Mouse (Mus musculus) heart, adult 2 months (tissue): ENCODE measurements at regions not wholly inside any gene's neighbourhood (a gene's known extent, or its start where the extent isn't known, plus 50 kb on each side); places are given as distances from the start of the nearest gene placed in this dataset.

Source experiments
- DNase-seq, 2 experiments: peaks; one replicate each; pipeline ENCODE4 v3.0.0; 2021
- H3K27ac ChIP-seq: fragments of 200-600 bp; 2 replicates; pipeline ENCODE4 v1.8.1; 2022
- H3K27me3 ChIP-seq: fragments of 200-500 bp; 2 replicates; pipeline ENCODE4 v1.6.1; 2012; ENCODE audit warnings: mild to moderate bottlenecking, low read length, inconsistent platforms, mixed read lengths; ENCODE audit not compliant: control insufficient read depth, insufficient read depth
- H3K36me3 ChIP-seq: fragments of 200-500 bp; 2 replicates; pipeline ENCODE4 v1.6.1; 2012; ENCODE audit warnings: low read length, inconsistent platforms; ENCODE audit not compliant: control insufficient read depth, insufficient read depth
- H3K4me1 ChIP-seq: fragments of 200-500 bp; 2 replicates; pipeline ENCODE4 v1.6.1; 2011; ENCODE audit warnings: low read length; ENCODE audit not compliant: control insufficient read depth, insufficient read depth
- H3K4me3 ChIP-seq: fragments of 200-600 bp; 2 replicates; pipeline ENCODE4 v1.8.1; 2022
- H3K79me2 ChIP-seq: fragments of 200-500 bp; replicated peaks from 2 replicates; pipeline ENCODE4 v1.6.1; 2012; ENCODE audit warnings: mild to moderate bottlenecking, inconsistent platforms, low read length, moderate library complexity, mixed read lengths; ENCODE audit not compliant: control insufficient read depth, insufficient read depth
- H3K9ac ChIP-seq: fragments of 200-500 bp; 2 replicates; pipeline ENCODE4 v1.6.1; 2012; ENCODE audit warnings: low read depth, mild to moderate bottlenecking, control low read depth, inconsistent platforms, low read length, mixed read lengths
- CTCF ChIP-seq: fragments of 200-600 bp; IDR thresholded peaks from 2 replicates; pipeline ENCODE4 v1.8.1; 2022; ENCODE audit warnings: antibody characterized with exemption, mild to moderate bottlenecking, moderate library complexity
- EP300 ChIP-seq: fragments of 200-500 bp; IDR thresholded peaks from 2 replicates; pipeline ENCODE4 v1.6.1; 2011; ENCODE audit warnings: low read depth, low read length, control low read depth; ENCODE audit not compliant: insufficient read depth
- POLR2A ChIP-seq: fragments of 200-500 bp; IDR thresholded peaks from 2 replicates; pipeline ENCODE4 v1.6.1; 2011; ENCODE audit warnings: mild to moderate bottlenecking, low read depth, low read length, control low read depth; ENCODE audit not compliant: insufficient read depth
- WGBS: fragments of 180-500 bp; shearing (Covaris S2); methylation state at CpG from one replicate; pipeline ENCODE4 v1.1.7; 2018; 5-methylcytosine and 5-hydroxymethylcytosine counted together
- intact Hi-C: fragments of 180-260 bp; cut with DNase I; formaldehyde crosslinking; loops from one replicate; pipeline ENCODE4 v1.15.1; 2025

GRCm38 (mm10) chr9:67708246-67708960, 50.8 kb upstream of the C2cd4b start:
- no peaks in the 10 kb centered on the region for H3K4me1 ChIP-seq
- no peaks in the 10 kb centered on the region for H3K36me3 ChIP-seq
- DNase-seq = no peak
- TF ChIP-seq EP300 (no peak), CTCF (no peak), POLR2A (no peak)
- intact Hi-C loops = no loop called here
- no peak overlapping the region for H3K9ac ChIP-seq
- no peak overlapping the region for H3K4me3 ChIP-seq
- H3K27me3 ChIP-seq = no peaks in the 10 kb centered on the region
- H3K79me2 ChIP-seq = no peaks in the 10 kb centered on the region
- H3K27ac ChIP-seq = no peak overlapping the region
- 47% methylated on average over 5 of the region's 5 CpGs for WGBS
